Mouse (Mus musculus) urinary bladder, postnatal 25 days (tissue): ENCODE measurements around the gene Dennd1b.

Source experiments
- DNase-seq: peaks from one replicate; pipeline ENCODE4 v3.0.0; 2022; ENCODE audit warnings: low spot score

Gene Dennd1b

DNA sequence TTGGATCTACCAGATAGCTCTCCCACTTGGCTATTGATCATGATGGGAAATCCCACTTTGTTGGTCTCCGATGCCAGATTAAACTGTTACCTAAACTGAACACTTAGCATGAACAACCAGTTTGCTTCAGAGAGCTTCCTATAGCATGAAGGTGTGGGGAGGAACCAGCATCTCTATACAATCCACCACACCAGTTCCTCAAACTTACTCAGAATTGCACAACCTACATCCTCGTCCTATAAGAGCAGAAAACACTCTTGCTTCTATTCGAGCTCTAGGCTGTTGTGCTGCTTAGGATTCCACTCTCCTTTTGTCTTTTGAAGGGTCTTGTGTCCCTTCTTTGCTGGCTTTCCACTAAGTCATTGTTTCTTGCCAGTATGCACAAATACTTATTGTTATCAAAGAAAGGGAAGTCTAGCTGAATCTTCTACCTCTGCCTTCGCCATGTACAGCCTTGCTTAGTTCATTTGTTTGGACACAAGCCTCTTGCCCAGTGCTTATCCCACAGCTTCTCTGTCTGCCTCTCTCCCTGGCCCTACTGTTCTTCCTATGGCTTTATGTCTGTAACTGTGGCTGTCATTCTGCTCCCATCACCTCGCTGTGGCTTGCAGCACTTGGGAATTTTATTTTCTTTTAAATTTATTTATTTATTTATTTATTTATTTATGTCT lies 52.0 kb downstream of the Dennd1b start:
- no peak for DNase-seq

DNA sequence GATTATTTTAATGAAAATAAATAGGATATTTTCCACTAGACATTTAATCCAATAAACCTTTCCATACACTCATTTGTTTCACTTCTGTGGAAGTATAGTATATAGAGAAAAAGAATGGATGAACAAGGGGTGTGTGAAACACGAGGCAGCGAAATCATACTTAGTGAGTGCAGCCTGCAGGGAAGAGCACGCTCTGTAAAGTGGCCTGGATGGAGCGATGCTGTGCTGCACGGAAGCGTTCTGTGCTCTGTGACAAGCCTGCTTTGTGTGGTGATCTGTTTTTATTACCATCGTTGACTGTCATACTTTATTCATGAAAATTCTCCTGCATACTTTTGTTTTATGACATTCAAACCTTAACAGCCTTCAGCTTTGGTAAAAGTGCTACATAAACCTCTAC lies 58.1 kb downstream of the Dennd1b start:
- DNase-seq = no peak

- no peak for DNase-seq
Measured at GRCm38 (mm10) chr1:139025882-139026645, 62.8 kb downstream of the Dennd1b start.

DNA sequence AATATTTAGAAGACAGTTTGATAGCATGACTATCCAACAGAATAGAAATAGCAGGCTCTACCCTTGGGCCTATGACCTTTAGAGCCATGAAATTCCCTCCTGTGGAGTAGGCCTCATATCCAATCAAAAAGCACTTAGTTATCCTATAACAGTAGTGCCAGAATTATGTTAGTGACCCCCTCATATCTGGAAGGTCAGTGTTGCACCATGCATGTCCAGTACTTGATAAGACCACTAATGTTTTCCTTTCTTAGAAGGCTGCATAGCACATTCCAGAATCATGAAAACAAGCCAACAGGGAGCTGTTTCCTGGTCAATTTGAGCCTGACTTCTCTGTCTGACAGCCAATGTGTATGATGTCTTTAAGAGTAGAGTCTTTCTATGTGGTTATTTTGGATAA lies 66.3 kb downstream of the Dennd1b start:
- DNase-seq = no peak

DNA sequence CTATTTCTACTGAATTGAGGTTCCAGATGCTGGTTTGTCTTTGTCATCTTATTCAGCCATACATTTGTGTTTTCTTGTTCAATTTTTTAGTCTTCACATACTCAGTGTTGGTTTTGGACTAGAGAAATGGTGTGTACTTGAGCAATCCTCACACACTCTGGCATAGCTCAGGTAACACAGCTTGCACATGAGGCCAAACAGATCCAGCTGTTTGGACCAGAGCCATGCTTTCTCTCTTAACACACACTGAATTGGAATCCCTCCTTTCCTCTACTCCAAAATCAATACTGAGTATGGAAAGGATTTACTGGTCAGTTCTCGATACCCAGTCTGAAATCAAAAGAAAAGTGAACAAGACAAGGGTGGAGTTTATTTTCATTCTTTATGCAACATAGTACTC lies 69.2 kb downstream of the Dennd1b start:
- no peak for DNase-seq

DNA sequence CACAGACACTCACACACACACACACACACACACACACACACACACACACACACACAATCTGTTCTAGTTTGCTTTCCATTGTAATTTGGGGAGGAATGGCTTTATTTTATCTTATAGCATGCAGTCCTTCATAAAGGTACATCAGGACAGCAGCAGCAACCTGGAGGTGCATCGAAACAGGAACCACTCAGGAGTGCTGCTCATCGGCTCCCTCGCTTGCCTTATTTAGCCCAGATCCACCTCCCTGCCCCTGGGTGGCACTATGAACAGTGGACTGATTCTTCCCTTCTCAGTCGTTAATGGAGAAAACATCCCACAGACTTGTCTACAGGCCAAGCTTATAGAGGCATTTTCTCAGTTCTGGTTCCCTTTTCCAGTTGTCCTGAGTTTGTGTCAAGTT lies 71.9 kb downstream of the Dennd1b start:
- DNase-seq = no peak

- DNase-seq = no peak
Measured at GRCm38 (mm10) chr1:139036302-139036701, 73.1 kb downstream of the Dennd1b start.

GRCm38 (mm10) chr1:139036768-139037507 lies 73.7 kb downstream of the Dennd1b start:
- DNase-seq = no peak

- DNase-seq = no peak
Measured at GRCm38 (mm10) chr1:139038074-139038473, 74.8 kb downstream of the Dennd1b start.

DNA sequence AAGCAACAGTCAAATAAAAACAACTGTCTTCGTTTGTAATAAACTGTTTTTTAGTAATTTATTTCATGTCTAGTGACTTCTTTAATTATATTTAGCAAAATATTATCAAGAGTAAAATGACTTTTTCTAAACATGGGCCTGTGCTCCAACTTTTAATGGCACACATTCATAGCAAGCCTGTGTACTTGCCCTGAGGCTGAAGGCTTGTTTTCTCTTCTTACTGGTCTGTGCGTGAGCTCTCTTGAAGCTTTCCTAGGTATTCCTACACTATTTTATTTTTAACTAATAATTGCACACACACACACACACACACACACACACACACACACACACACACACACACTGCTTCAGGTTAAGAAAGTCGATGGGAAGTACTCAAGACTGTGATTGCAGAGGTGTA lies 75.4 kb downstream of the Dennd1b start:
- DNase-seq = no peak

- no peak for DNase-seq
Measured at GRCm38 (mm10) chr1:139039529-139040230, 76.4 kb downstream of the Dennd1b start.

- DNase-seq = no peak
Measured at GRCm38 (mm10) chr1:139049075-139049474, 85.8 kb downstream of the Dennd1b start.

DNA sequence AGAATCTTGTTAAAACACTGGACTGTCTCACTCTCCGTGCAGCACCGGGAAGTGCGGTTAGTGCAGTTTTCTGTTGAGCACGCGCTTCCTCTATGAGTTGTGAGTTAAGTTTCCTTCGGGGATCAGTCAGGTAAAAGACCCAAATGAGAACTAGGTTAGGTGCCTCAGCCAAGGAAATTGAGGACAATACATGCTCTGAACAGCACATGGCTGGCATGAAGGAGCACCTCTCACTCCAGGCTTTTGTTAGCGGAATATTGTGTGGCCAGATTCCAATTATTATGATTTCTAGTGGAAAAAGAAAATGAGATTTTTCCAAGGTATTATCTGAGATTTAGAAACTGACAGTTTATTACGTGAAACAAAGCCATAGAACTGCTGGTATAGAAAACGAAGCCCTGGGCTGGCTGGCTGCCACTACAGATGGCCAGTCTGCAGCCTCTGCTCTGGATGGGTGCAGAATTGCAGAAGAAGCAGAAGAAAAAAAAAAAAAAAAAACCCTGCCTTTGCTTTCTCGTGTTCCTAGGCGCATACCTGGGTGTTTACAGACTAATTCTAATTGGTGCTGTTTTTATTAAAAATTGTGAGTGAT lies 86.7 kb downstream of the Dennd1b start:
- no peak for DNase-seq

GRCm38 (mm10) chr1:139053003-139053402 lies 89.8 kb downstream of the Dennd1b start:
- DNase-seq = no peak

DNA sequence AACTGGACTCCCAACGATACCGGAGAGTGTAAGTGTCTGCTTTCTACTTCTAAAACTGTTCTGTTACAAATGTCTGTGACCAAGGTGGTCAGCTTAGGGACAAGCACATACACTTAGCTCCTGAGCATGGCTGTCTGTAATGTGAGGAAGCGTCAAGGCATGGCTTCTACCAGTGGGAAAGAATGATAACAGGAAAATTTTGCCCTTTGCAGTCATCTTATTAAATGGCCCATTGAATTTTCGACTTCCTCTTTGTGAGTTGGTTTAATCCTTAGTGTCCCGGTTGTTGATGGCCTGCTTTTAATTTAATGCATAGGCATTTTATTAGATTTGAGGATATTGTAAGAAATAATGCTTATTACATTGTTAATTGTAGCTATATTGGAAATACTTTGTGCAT lies 97.1 kb downstream of the Dennd1b start:
- DNase-seq = no peak

GRCm38 (mm10) chr1:139064711-139065110 lies 101.5 kb downstream of the Dennd1b start:
- no peak for DNase-seq

GRCm38 (mm10) chr1:139067210-139067609 lies 104.0 kb downstream of the Dennd1b start:
- DNase-seq = no peak

DNA sequence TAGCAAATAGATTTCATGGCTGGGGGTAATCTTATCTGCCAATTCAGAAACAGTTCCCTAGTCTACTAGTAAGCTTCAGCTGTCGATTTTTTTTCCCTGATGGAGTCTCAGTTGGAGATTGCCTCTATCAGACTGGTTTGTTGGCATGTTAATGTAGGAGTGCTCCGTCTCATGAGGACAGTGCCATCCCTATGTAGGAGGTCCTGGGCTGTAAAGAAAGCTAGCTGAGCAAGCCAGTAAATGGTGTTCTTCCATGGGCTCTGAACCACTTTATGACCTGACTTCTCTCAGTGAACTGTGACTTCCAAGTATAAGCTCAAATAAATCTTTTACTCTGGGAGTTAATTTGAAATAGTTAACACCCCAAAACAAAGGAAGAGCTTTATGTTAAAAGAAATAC lies 107.8 kb downstream of the Dennd1b start:
- DNase-seq = no peak

DNA sequence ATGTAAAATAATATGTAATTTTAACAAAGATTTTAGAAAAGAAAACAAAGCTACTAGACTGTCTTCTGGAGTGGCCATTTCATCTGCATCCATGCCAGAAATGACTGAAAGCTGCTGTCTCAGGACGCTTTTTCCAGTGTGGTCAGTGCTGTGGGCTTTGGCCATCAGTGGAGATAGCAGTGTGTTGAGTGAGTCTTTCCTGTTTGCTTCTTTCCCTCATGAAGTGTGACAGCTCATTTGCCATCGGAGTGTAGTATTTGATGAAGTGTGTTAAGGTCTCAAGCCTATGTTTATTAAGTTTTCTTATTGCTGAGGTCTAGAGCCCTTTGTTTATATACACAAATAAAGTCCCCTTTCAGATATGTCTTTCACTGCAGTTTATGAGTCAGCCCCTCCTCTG lies 112.4 kb downstream of the Dennd1b start:
- DNase-seq = no peak

DNA sequence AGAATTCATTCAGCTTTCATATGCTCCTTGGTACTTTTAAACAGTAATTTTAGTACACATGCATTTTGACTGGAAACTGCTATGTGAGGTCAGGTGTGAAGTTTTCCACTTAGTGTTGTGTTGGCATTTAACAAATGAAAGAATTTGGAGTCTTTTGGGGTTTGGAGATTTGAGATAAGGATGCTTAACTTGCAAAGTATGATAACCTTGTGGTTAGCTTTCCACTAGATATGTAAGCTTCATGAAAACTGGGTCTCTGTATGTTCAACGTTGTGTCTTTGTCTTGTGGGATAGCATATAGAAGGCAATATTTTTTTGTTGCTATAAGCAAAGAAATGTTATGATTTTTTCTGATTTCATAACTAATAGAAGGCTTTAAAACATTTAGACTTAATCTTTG lies 114.8 kb downstream of the Dennd1b start:
- DNase-seq = no peak

DNA sequence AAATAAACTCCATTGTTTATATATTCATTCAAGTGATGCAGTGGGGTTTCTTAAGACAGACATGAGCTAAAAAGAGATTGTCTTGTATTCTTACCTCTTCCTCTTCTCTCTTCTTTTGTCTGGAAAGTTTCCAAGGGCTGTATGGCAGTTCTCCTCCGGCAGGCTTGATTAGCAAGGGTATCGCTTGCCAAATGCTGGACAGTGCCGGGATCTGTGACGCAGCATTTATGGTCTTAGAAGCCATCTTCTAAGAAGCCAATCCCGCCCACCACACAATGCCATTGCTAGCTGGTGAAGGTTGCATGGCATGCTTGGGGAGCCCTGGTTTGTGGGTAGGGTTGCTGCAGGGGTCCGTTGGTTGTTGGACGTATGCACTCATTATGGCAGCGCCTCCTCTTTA lies 115.8 kb downstream of the Dennd1b start:
- DNase-seq = no peak

DNA sequence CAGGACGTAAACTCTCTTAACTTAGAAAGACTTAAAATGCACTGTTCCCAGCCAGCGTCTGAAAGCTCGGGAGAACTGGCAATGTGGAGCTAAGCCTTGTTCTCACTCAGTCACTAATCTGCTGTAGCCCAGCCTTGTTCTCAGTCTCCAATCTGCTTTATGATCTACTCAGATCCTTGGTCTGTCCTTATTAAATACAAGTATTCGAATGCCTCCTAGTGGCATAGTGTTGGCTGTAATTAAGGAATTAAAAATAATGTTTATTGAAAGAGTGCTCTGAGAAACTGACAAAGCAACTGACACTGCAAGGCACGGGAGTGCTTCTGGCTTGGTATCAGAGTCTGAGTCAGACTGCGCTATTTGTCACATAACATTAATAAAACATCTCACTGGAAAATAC lies 116.3 kb downstream of the Dennd1b start:
- DNase-seq = no peak
